Mouse (Mus musculus) lung, postnatal 14 days (tissue): ENCODE data around the gene Akap2.

ENCODE experiments used
- DNase-seq: peaks from one replicate; pipeline ENCODE4 v3.0.0; 2021

The Akap2 gene

GRCm38 (mm10) chr4:57839343-57839742 lies 121.9 kb downstream of the Akap2 start:
- no peak for DNase-seq

- no peak for DNase-seq
Measured at GRCm38 (mm10) chr4:57841911-57842310, 124.5 kb downstream of the Akap2 start.

GRCm38 (mm10) chr4:57842472-57843305 lies 125.2 kb downstream of the Akap2 start:
- peak; percentile 40 for DNase-seq

- peak; percentile 90 for DNase-seq
Measured at GRCm38 (mm10) chr4:57845031-57845431, 127.6 kb downstream of the Akap2 start.

DNA sequence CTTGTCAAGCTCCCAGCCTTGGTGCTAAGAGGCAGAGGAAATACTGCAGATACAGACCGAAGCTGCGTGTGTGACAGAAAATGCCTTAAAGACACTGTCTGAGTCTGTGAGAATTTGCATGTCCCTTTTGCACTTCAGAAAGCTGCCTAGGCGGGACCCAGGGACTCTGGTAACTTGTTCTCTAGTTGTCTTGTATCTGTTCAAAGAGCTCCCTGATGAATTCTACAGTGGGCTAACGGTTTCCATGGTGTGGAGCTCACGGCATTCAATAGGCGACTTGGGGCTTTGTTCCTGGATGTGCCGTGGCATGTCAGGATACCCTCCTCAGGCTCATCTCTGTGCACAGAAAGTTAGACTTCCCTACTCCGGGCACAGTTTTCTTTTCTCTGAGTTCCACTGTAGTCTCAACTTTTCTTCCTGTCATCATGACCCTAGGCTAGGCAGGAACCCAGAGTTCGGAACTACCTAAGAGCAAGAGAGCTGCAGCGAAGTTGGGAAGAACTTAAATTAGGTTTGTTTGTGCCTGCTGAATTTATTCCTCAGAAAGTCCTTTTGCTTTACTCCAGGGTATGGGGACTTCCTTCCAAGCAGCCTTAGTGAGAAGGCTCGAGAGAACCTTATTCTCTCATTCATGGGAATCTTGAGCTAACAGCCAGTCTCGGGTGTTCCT lies 128.2 kb downstream of the Akap2 start:
- no peak for DNase-seq

GRCm38 (mm10) chr4:57846381-57846990 lies 129.0 kb downstream of the Akap2 start:
- no peak for DNase-seq

DNA sequence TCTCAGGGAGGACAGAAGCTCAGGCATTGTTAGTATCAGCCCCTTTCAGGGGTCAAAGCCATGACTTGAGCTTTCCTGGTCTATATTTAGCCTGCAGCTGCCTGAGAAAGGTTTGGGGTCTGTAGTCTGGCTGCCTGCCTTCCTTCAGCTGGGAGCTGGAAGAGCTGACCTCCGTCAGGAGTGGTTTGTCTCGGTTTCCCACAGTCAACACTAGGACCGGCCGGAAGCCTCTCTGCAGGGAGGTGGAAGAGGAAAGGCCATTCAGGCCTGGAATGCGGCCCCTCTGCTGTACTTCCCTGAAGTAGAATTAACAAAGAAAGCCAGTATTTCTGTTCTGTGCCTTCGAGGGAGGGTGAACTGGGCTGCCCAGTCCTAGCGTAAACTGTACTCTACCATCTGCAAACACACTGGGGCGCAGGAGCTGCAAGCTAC lies 129.6 kb downstream of the Akap2 start:
- DNase-seq, result peak; percentile 53

GRCm38 (mm10) chr4:57847676-57848075 lies 130.2 kb downstream of the Akap2 start:
- no peak for DNase-seq

DNA sequence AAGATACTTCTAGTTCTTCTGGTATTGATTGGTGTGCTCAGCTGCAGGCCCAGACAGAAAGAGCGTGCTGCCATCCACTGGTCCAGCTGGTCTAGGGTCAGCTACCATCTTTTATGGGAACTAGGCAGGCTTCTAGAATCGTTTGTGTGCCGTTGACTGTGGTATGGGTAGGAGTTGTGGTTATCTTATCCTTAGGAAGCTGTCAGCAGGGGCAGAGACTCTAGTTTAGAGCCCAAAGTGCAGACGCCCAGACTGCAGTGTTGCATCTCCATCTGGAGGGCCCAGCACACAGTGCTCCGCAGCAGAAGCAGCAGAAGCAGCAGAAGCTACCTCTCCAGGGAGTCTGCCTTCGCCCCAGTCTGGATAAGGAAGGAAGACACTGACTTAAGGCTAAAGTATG lies 132.0 kb downstream of the Akap2 start:
- DNase-seq, result no peak

- no peak for DNase-seq
Measured at GRCm38 (mm10) chr4:57851731-57852130, 134.3 kb downstream of the Akap2 start.

DNA sequence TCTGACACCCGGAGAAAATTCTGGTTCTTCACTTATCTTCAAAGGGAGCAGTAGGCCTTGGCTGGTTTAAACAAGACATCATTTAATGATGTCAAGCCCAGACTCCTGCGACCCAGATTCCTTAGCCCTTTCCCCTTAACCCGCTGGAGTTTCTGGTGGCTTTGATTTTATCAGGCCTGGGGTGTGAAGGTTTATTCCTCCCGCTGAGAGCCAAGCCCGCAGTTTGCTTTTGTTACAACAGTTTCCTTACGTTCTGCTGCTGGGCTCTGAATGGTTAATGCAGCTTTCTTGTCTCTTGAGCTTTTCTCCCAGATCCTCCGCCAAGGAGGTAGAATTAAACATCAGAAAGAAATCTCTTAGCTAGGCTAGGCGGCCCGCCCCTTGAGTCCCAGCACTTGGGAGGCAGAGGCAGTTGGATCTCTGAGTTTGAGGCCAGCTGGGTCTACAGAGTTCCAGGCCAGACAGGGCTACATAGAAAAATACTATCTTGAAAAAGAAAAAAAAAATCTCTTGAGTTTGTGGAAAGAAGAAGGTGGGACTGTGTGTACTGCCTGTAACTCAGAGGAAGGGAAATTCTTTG lies 135.1 kb downstream of the Akap2 start:
- no peak for DNase-seq

DNA sequence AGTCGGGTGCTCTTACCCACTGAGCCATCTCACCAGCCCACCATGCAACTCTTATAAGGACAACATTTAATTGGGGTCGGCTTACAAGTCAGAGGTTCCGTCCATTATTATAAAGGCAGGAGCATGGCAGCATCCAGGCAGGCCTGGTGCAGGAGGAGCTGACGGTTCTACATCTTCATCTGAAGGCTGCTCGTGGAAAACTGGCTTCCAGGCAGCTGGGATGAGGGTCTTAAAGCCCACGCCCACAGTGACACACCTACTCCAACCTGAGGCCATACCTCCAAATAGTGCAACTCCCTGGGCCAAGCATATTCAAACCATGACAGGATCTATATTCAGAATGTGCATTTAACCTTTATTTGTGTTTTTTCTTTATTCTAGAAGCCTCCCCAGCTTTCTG lies 136.7 kb downstream of the Akap2 start:
- no peak for DNase-seq

DNA sequence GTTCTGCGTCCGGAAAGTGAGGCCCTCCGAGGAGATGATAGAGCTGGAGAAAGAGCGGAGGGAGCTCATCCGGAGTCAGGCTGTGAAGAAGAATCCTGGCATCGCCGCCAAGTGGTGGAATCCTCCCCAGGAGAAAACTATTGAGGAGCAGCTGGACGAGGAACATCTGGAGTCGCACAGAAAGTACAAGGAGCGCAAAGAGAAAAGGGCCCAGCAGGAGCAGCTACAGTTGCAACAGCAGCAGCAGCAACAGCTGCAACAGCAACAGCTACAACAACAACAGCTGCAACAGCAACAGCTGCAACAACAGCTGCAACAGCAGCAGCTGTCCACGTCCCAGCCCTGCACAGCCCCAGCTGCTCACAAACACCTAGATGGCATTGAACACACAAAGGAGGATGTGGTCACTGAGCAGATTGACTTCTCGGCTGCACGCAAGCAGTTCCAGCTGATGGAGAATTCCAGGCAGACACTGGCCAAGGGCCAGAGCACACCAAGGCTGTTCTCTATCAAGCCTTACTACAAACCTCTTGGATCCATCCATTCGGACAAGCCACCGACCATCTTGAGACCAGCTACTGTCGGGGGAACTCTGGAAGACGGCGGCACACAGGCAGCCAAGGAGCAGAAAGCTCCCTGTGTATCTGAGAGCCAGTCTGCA lies 138.0 kb downstream of the Akap2 start:
- peak; percentile 62 for DNase-seq

DNA sequence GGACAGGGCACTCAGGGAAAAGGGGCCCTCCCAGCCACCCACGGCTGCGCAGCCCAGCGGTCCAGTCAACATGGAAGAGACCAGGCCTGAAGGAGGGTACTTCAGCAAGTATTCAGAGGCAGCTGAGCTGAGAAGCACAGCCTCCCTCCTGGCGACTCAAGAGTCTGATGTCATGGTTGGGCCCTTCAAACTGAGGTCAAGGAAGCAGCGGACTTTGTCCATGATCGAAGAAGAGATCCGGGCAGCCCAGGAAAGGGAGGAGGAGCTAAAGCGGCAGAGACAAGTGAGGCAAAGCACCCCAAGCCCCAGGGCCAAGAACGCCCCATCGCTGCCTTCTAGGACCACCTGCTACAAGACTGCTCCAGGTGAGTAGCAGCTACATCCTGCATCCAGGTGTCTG lies 139.2 kb downstream of the Akap2 start:
- DNase-seq, result no peak

GRCm38 (mm10) chr4:57860204-57860611 lies 142.8 kb downstream of the Akap2 start:
- DNase-seq, result peak; percentile 49

DNA sequence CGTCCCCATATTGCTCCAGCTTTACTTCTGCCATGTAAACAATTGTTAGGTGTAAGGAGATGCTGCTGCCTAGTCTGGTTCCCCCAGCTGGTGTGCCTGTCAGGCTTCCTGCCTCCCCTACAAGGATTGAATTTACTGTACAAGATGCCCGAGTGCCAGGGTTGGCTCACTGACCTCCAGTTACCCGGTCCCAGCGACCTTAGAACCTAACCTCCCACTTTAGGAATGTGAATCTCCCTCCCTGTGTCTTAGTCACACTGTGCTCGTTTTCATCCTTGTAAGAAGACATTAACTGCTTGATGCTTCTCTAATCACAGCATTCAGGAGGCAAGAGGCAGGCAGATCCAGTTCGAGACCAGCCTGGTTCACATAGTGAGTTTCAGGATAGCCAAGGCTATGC lies 143.7 kb downstream of the Akap2 start:
- DNase-seq, result no peak

DNA sequence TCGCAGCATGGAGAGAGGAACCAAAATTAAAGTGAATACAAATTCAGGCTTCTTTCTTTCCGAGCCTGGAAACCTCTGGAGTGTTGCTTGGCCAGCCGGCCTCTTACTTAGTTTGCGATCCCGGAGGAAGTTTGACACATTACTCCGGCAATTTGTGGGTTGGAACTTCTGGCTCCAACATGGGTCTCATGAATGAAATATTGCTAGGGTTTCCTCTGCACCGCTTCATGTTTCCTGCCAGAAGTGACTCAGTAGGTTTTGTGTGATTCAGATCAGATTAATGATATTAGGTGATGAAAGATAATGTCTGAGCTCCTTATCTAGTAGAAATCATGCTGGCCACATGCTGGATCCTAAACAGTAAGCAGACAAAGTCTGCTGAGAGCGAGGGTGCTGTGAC lies 144.4 kb downstream of the Akap2 start:
- DNase-seq, result no peak

DNA sequence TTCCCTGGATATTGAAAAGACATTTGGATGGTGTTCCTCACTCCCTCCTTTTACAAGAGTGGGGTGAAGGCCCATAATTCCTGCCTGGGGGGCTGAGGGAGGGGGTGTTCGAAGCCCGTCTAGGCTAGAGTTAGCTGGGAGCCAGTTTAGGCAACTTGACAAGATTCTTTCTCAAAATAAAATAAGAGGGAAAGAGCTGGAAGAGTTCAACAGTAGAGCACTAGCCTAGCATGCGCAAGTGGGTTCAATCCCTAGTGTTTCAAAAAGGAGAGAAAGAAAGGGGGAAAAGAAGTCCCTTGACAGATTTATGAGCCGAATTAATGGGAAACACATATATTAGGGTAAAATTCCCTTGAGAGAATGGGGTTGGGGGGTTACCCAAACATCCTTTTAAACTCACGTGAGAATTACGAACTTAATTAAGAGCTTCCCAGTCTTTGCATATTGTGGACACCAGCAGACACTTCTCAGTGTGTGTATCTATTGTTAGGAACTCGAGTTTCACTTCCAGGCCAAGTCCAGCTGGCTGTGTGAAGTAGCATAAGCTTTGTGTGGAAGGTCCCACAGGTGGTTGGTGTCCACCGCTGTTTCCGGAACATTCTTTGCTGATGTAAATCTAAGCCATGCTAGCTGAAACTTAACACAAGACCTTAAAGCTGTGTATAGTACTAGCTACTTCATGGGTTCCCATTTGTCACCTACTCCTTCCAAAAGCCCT lies 145.0 kb downstream of the Akap2 start:
- no peak for DNase-seq

GRCm38 (mm10) chr4:57866088-57866487 lies 148.6 kb downstream of the Akap2 start:
- peak; percentile 55 for DNase-seq

- no peak for DNase-seq
Measured at GRCm38 (mm10) chr4:57866990-57867389, 149.5 kb downstream of the Akap2 start.

- no peak for DNase-seq
Measured at GRCm38 (mm10) chr4:57867454-57867853, 150.0 kb downstream of the Akap2 start.

DNA sequence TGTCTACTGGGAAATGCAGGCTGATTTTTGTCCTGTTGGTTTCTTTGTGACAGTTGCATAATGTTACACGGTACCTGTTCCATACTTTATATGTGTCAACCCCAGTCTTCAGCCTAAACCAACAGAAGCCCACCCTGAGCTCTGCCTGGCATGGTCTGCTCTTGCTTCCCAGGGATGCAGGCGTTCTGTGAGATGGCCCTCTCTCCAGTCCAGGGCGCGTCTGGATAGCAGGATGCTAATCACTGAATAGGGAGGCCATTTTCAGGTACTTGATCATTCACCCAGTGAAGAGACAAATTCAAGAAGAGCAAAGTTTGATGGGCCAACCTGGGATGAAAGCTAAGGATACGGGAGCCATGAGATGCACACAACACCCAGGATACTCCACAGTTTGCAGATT lies 161.7 kb downstream of the Akap2 start:
- no peak for DNase-seq
